Mouse (Mus musculus): ENCODE results near the gene Ppm1d. TPM values are rescaled to one million over a fixed set of nuclear protein-coding genes. Genes with fewer than 3 reads are reported as not detected.

Gene Ppm1d
- total RNA-seq, 1 experiment from 2014 or later = 17.2 TPM

Other genes with a start within 250 kb of the Ppm1d start
- 44.9 and 54.7 TPM in 2 replicates for gene Usp32, start 171.1 kb upstream of the Ppm1d start, total RNA-seq (2021)
- gene 1700125H20Rik, start 140.8 kb upstream of the Ppm1d start, total RNA-seq (2021) = 3.9 and 5.6 TPM in 2 replicates
- gene Appbp2, start 76.1 kb upstream of the Ppm1d start, total RNA-seq (2021) = 43.1 and 56.9 TPM in 2 replicates
- 42.9 and 55.9 TPM in 2 replicates for gene Bcas3, start 41.9 kb downstream of the Ppm1d start, total RNA-seq (2021)

All from adrenal gland, postnatal 25 days (tissue).